Mouse (Mus musculus): ENCODE measurements around the gene Dnhd1.

- TF ChIP-seq CTCF (IDR thresholded peaks at IDR 0.05; ENCODE audit: borderline replicate concordance, insufficient read depth, low read depth, low read length): no peak
- no peak for TF ChIP-seq POLR2A (IDR thresholded peaks at IDR 0.05; ENCODE audit: borderline replicate concordance, insufficient read depth, low read length)
Observed at GRCm38 (mm10) chr7:105635726-105636125, 14.9 kb upstream of the Dnhd1 start.
